Mouse (Mus musculus) neural tube, embryonic 14.5 days (tissue): ENCODE measurements at regions not wholly inside any gene's neighbourhood (a gene's known extent, or its start where the extent isn't known, plus 50 kb on each side); places are given as distances from the start of the nearest gene placed in this dataset.

ENCODE experiments used
- ATAC-seq: fragments of 200-750 bp; cut with Nextera tagmentation; 2 replicates; pipeline ENCODE4 v1.8.0; 2017; ENCODE audit warnings: low read depth, mild to moderate bottlenecking, moderate TSS enrichment, moderate library complexity
- H3K27ac ChIP-seq: fragments of 300-500 bp; sonication (generic); 2 replicates; pipeline ENCODE4 v1.5.1; 2014; ENCODE audit warnings: low read depth, mild to moderate bottlenecking, control low read depth, low read length, moderate library complexity, mixed read lengths
- H3K27me3 ChIP-seq: fragments of 300-500 bp; sonication (generic); 2 replicates; pipeline ENCODE4 v1.6.1; 2014; ENCODE audit warnings: low read length; ENCODE audit not compliant: control insufficient read depth, insufficient read depth
- H3K36me3 ChIP-seq: fragments of 300-500 bp; sonication (generic); 2 replicates; pipeline ENCODE4 v1.6.1; 2014; ENCODE audit warnings: low read length, mixed read lengths; ENCODE audit not compliant: control insufficient read depth, insufficient read depth
- H3K4me1 ChIP-seq: fragments of 300-500 bp; sonication (generic); 2 replicates; pipeline ENCODE4 v1.6.1; 2014; ENCODE audit warnings: low read length; ENCODE audit not compliant: control insufficient read depth, insufficient read depth
- H3K4me2 ChIP-seq: fragments of 300-500 bp; sonication (generic); 2 replicates; pipeline ENCODE4 v1.6.1; 2014; ENCODE audit warnings: mild to moderate bottlenecking, low read depth, low read length, control low read depth
- H3K4me3 ChIP-seq: fragments of 300-500 bp; sonication (generic); 2 replicates; pipeline ENCODE4 v1.5.1; 2014; ENCODE audit warnings: low read depth, low read length, control low read depth, mixed read lengths
- H3K9ac ChIP-seq: fragments of 300-500 bp; sonication (generic); replicated peaks from 2 replicates; pipeline ENCODE4 v1.6.1; 2014; ENCODE audit warnings: low read depth, mild to moderate bottlenecking, control low read depth, low read length, mixed read lengths
- H3K9me3 ChIP-seq: fragments of 300-500 bp; sonication (generic); 2 replicates; pipeline ENCODE4 v1.6.1; 2016; ENCODE audit warnings: low read length; ENCODE audit not compliant: control insufficient read depth
- WGBS: fragments of 180-500 bp; shearing (Covaris S2); extraction: QIAGEN DNeasy Blood & Tissue Kit; methylation state at CpG from one replicate; pipeline ENCODE4 v1.1.7; 2014; 5-methylcytosine and 5-hydroxymethylcytosine counted together

- Histone ChIP-seq H3K9ac (no peak overlapping the region), H3K36me3 (no peaks in the 10 kb centered on the region), H3K4me1 (no peaks in the 10 kb centered on the region), H3K27me3 (no peaks in the 10 kb centered on the region), H3K9me3 (no peaks in the 10 kb centered on the region), H3K4me2 (no peak overlapping the region), H3K27ac (0 out of 2 replicates have a peak overlapping the region, but pooled peaks have one; percentile 23), H3K4me3 (no peak overlapping the region)
- WGBS, result 19% methylated on average over 6 of the region's 6 CpGs
- ATAC-seq, result no peak
These were observed 92.9 kb upstream of the Dscam start for GRCm38 (mm10) chr16:97263451-97263850.

- Histone ChIP-seq H3K9me3 (no peaks in the 10 kb centered on the region), H3K4me1 (no peaks in the 10 kb centered on the region), H3K36me3 (no peaks in the 10 kb centered on the region), H3K9ac (no peak overlapping the region), H3K4me3 (no peak overlapping the region), H3K27me3 (no peaks in the 10 kb centered on the region), H3K4me2 (no peak overlapping the region), H3K27ac (no peak overlapping the region)
- ATAC-seq, result no peak
- WGBS, result 92% methylated on average over 7 of the region's 7 CpGs
These were observed 86.0 kb upstream of the Bace2 start for GRCm38 (mm10) chr16:97270417-97271133.

GRCm38 (mm10) chr16:97271264-97271663, 85.3 kb upstream of the Bace2 start:
- 94% methylated on average over 8 of the region's 8 CpGs for WGBS
- H3K9ac ChIP-seq, result no peak overlapping the region
- no peaks in the 10 kb centered on the region for H3K9me3 ChIP-seq
- no peaks in the 10 kb centered on the region for H3K4me1 ChIP-seq
- no peak overlapping the region for H3K4me2 ChIP-seq
- H3K4me3 ChIP-seq, result no peak overlapping the region
- H3K27ac ChIP-seq, result no peak overlapping the region
- H3K36me3 ChIP-seq, result no peaks in the 10 kb centered on the region
- ATAC-seq, result no peak
- H3K27me3 ChIP-seq, result no peaks in the 10 kb centered on the region

GRCm38 (mm10) chr16:97272035-97272631, 84.4 kb upstream of the Bace2 start:
- peak; percentile 97 for ATAC-seq
- no peaks in the 10 kb centered on the region for H3K4me1 ChIP-seq
- H3K27me3 ChIP-seq, result no peaks in the 10 kb centered on the region
- H3K27ac ChIP-seq, result no peak overlapping the region
- 0 out of 2 replicates have a peak overlapping the region, but pooled peaks have one; percentile 2 for H3K4me3 ChIP-seq
- WGBS, result 10% methylated on average over 12 of the region's 12 CpGs
- H3K9ac ChIP-seq, result no peak overlapping the region
- H3K36me3 ChIP-seq, result no peaks in the 10 kb centered on the region
- H3K9me3 ChIP-seq, result no peaks in the 10 kb centered on the region
- peak overlapping the region; percentile 36; the same call in 1 of the 2 replicates for H3K4me2 ChIP-seq

- WGBS, result 94% methylated on average over 1 of the region's 1 CpGs
- Histone ChIP-seq H3K4me1 (no peaks in the 10 kb centered on the region), H3K4me2 (no peak overlapping the region), H3K9ac (no peak overlapping the region), H3K4me3 (no peak overlapping the region), H3K27ac (no peak overlapping the region), H3K9me3 (no peaks in the 10 kb centered on the region), H3K27me3 (no peaks in the 10 kb centered on the region), H3K36me3 (no peaks in the 10 kb centered on the region)
- ATAC-seq, result no peak
These were observed 77.6 kb upstream of the Bace2 start for GRCm38 (mm10) chr16:97278913-97279312.

- no peak for ATAC-seq
- Histone ChIP-seq H3K27me3 (no peaks in the 10 kb centered on the region), H3K4me1 (no peaks in the 10 kb centered on the region), H3K9me3 (no peaks in the 10 kb centered on the region), H3K9ac (no peak overlapping the region), H3K4me3 (no peak overlapping the region), H3K4me2 (no peak overlapping the region), H3K36me3 (no peaks in the 10 kb centered on the region), H3K27ac (no peak overlapping the region)
- WGBS, result 94% methylated on average over 7 of the region's 7 CpGs
These were observed 74.9 kb upstream of the Bace2 start for GRCm38 (mm10) chr16:97281615-97282110.

GRCm38 (mm10) chr16:97282943-97283342, 73.6 kb upstream of the Bace2 start:
- no peak for ATAC-seq

GRCm38 (mm10) chr16:97285886-97286447, 70.6 kb upstream of the Bace2 start:
- no peak for ATAC-seq
- Histone ChIP-seq H3K9me3 (no peaks in the 10 kb centered on the region), H3K4me2 (no peak overlapping the region), H3K9ac (no peak overlapping the region), H3K4me3 (no peak overlapping the region), H3K36me3 (no peaks in the 10 kb centered on the region), H3K27ac (no peak overlapping the region), H3K27me3 (no peaks in the 10 kb centered on the region), H3K4me1 (no peaks in the 10 kb centered on the region)
- WGBS, result 87% methylated on average over 8 of the region's 8 CpGs

More at GRCm38 (mm10) chr16:97282943-97283342, 73.6 kb upstream of the Bace2 start:
- H3K4me2 ChIP-seq, result no peak overlapping the region
- 48% methylated on average over 9 of the region's 9 CpGs for WGBS
- H3K4me1 ChIP-seq, result no peaks in the 10 kb centered on the region
- H3K9me3 ChIP-seq, result no peaks in the 10 kb centered on the region
- H3K4me3 ChIP-seq, result no peak overlapping the region
- no peak overlapping the region for H3K27ac ChIP-seq
- H3K36me3 ChIP-seq, result no peaks in the 10 kb centered on the region
- H3K9ac ChIP-seq, result no peak overlapping the region
- no peaks in the 10 kb centered on the region for H3K27me3 ChIP-seq

- Histone ChIP-seq H3K27ac (no peak overlapping the region), H3K9ac (no peak overlapping the region), H3K36me3 (no peaks in the 10 kb centered on the region), H3K4me1 (no peaks in the 10 kb centered on the region), H3K9me3 (no peaks in the 10 kb centered on the region), H3K4me2 (no peak overlapping the region), H3K4me3 (no peak overlapping the region), H3K27me3 (no peaks in the 10 kb centered on the region)
- ATAC-seq, result no peak
- 40% methylated on average over 3 of the region's 3 CpGs for WGBS
These were observed 69.8 kb upstream of the Bace2 start for GRCm38 (mm10) chr16:97286717-97287116.
